In the genomic region with DNA sequence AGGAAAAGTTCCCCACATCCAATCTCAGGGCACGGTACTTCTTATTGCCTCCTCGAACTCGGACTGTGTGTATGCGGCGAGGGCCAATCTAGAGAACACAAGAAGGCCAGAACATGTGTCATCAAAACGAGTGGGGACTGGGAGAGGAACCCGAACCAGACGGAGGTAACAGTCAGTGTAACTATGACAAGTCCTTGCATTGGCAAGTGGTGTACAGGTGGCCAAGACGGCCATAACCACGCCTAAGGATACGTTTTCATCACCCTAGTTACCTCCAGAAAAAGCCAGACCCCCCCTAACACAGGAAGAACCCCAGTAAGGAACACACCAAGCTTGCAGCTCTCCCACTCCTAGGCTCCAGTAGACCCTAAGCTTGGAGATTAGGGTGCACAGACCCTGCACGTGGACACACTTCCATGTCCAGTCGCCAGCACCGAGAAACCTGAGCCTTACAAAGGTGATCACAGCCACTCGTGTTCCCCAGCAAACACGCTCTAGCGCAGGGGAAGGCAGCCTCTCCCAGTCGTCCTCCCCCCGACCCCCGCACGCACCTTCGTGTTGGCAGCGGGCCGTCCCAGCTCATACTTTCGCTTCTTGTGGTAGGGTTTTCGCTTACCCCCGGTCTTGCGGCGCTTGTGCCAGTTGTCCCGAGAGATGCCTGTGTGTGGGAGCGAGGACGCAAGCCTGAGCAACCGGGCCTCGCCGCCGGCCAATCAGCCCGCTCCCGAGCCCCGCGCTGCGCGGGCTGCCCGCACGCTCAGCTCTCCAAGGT, we compare ENCODE assay signal across 8 mouse cellular contexts. TPM values are rescaled to one million over a fixed set of nuclear protein-coding genes. Genes with fewer than 3 reads are reported as not detected.
DNase-seq lines count a peak whose midpoint lies in the region; ATAC-seq and TF ChIP-seq lines count a peak whose summit lies in the region.

No protein-coding gene starts in this region.

- H3K4me1 ChIP-seq in heart, embryonic 11.5 days (ENCODE audit: control insufficient read depth, insufficient read depth, low read length) = peaks cover 15% of the 10 kb centered on the region; the same call in 1 of the 2 replicates
- H3K4me1 ChIP-seq in E14TG2a.4 (replicated peaks; ENCODE audit: low read depth, low read length) = peaks cover 68% of the 10 kb centered on the region
- peaks cover 25% of the 10 kb centered on the region for H3K4me1 ChIP-seq in limb, embryonic 13.5 days
- no peaks in the 10 kb centered on the region for H3K4me1 ChIP-seq in olfactory bulb, adult 2 months (ENCODE audit: control insufficient read depth, insufficient read depth, low read length)

- H3K36me3 ChIP-seq in heart, embryonic 11.5 days (ENCODE audit: control insufficient read depth, insufficient read depth, low read length) = peaks cover 32% of the 10 kb centered on the region
- H3K36me3 ChIP-seq in E14TG2a.4 (ENCODE audit: insufficient read depth, low read length) = peaks cover 71% of the 10 kb centered on the region
- peaks cover 57% of the 10 kb centered on the region for H3K36me3 ChIP-seq in limb, embryonic 13.5 days

- no peaks in the 10 kb centered on the region for H3K27me3 ChIP-seq in heart, embryonic 11.5 days (ENCODE audit: control insufficient read depth, insufficient read depth, low read length)
- no peaks in the 10 kb centered on the region for H3K27me3 ChIP-seq in E14TG2a.4 (ENCODE audit: insufficient read depth, low read length)
- H3K27me3 ChIP-seq in limb, embryonic 13.5 days = no peaks in the 10 kb centered on the region

- 1% methylated on average over 44 of the region's 44 CpGs for WGBS in heart, embryonic 11.5 days (ENCODE audit: insufficient replicate concordance)
- 2% methylated on average over 44 of the region's 44 CpGs for WGBS in limb, embryonic 13.5 days
- under 1% methylated on average over 44 of the region's 44 CpGs for WGBS in olfactory bulb, adult 2 months

- no peak for TF ChIP-seq POLR2A in olfactory bulb, adult 2 months (IDR thresholded peaks at IDR 0.05; ENCODE audit: insufficient read depth, low read depth, low read length)

- intact Hi-C loops in heart, postnatal 14 days (cut with DNase I) = no loop called here

- no peak for DNase-seq in heart, postnatal 14 days
- DNase-seq in ovary, postnatal 10 days (ENCODE audit: low spot score) = no peak
- no peak for DNase-seq in cerebellum, postnatal 4 days (ENCODE audit: low spot score in 2 of 2)

- H3K4me3 ChIP-seq in heart, embryonic 11.5 days (ENCODE audit: low read depth, low read length) = peak overlapping the region; percentile 78
- H3K4me3 ChIP-seq in E14TG2a.4 (replicated peaks; ENCODE audit: low read length) = peak overlapping the region; percentile 94
- peak overlapping the region; percentile 76 for H3K4me3 ChIP-seq in limb, embryonic 13.5 days
- H3K4me3 ChIP-seq in olfactory bulb, adult 2 months (ENCODE audit: insufficient read depth, low read depth, low read length) = peak overlapping the region; percentile 59

- H3K4me2 ChIP-seq in heart, embryonic 11.5 days = peak overlapping the region; percentile 75
- peak overlapping the region; percentile 86 for H3K4me2 ChIP-seq in limb, embryonic 13.5 days (replicated peaks)

- peak overlapping the region; percentile 90 for H3K9ac ChIP-seq in heart, embryonic 11.5 days (ENCODE audit: low read depth, low read length)
- peak overlapping the region; percentile 99 for H3K9ac ChIP-seq in limb, embryonic 13.5 days

- no peak for TF ChIP-seq CTCF in E14TG2a.4 (conservative IDR thresholded peaks at IDR 0.05; ENCODE audit: low read length)
- no peak for TF ChIP-seq CTCF in olfactory bulb, adult 2 months (IDR thresholded peaks at IDR 0.05; ENCODE audit: insufficient read depth, low read depth, low read length)

- ATAC-seq in heart, embryonic 11.5 days (replicated peaks; ENCODE audit: insufficient number of reproducible peaks, low FRiP score, low TSS enrichment) = peak; percentile 9; the same call in 1 of the 2 replicates
- peak; percentile 25; the same call in 1 of the 2 replicates for ATAC-seq in erythroblast, adult 5-6 weeks (replicated peaks; ENCODE audit: low FRiP score, poor library complexity, severe bottlenecking)
- ATAC-seq in limb, embryonic 13.5 days (ENCODE audit: low FRiP score, low read depth) = peak; percentile 20

- H3K27ac ChIP-seq in heart, embryonic 11.5 days (ENCODE audit: low read depth, low read length) = peak overlapping the region; percentile 91
- H3K27ac ChIP-seq in limb, embryonic 13.5 days = peak overlapping the region; percentile 93
- peak overlapping the region; percentile 23; the same call in 1 of the 2 replicates for H3K27ac ChIP-seq in olfactory bulb, adult 2 months (ENCODE audit: insufficient read depth, low read depth, low read length)

- H3K9me3 ChIP-seq in heart, embryonic 11.5 days (replicated peaks; ENCODE audit: control insufficient read depth, low read length) = no peaks in the 10 kb centered on the region
- H3K9me3 ChIP-seq in E14TG2a.4 (ENCODE audit: low read length) = no peaks in the 10 kb centered on the region
- H3K9me3 ChIP-seq in limb, embryonic 13.5 days = no peaks in the 10 kb centered on the region

RNA-seq across cellular contexts. Expression of a gene that starts 0.8 kb away (rescaled TPM):
- polyA plus RNA-seq in heart, embryonic 11.5 days (2014; fragmentation: Nextera tagmentation; extraction: Ambion mirVana) = 764 and 894 TPM in 2 replicates
- total RNA-seq in heart, postnatal 14 days (2021) = 100 to 1,000 TPM; 590 to 604 TPM
- total RNA-seq in erythroblast, adult 5-6 weeks (2015; ENCODE audit: low replicate concordance) = 981 and 1,137 TPM in 2 replicates
- total RNA-seq in erythroblast, adult 5-6 weeks (2017; ENCODE audit: low replicate concordance) = 281 and 366 TPM in 2 replicates
- polyA plus RNA-seq in limb, embryonic 13.5 days (2015; fragmentation: Nextera tagmentation; extraction: Ambion mirVana) = 885 and 930 TPM in 2 replicates
- 1,906 TPM in 1 of 2 replicates, not detected in the other for polyA plus RNA-seq in olfactory bulb, adult 2 months (2012; ENCODE audit: insufficient read depth, insufficient read length, low replicate concordance, missing spikeins)

RNA-seq across cellular contexts. Expression of a gene that starts 21.4 kb away (rescaled TPM):
- polyA plus RNA-seq in heart, embryonic 11.5 days (2014; fragmentation: Nextera tagmentation; extraction: Ambion mirVana) = 0.99 and 1.3 TPM in 2 replicates
- 1 to 10 TPM; 1.8 to 3.1 TPM for total RNA-seq in heart, postnatal 14 days (2021)
- 0.42 TPM in 1 of 2 replicates, not detected in the other for total RNA-seq in erythroblast, adult 5-6 weeks (2015; ENCODE audit: low replicate concordance)
- total RNA-seq in erythroblast, adult 5-6 weeks (2017; ENCODE audit: low replicate concordance) = 1.7 TPM in 1 of 2 replicates, not detected in the other
- polyA plus RNA-seq in limb, embryonic 13.5 days (2015; fragmentation: Nextera tagmentation; extraction: Ambion mirVana) = 3.1 and 3.5 TPM in 2 replicates
- polyA plus RNA-seq in olfactory bulb, adult 2 months (2012; ENCODE audit: insufficient read depth, insufficient read length, low replicate concordance, missing spikeins) = not detected in 2 replicates

RNA-seq across cellular contexts. Expression of a gene that starts 27.2 kb away (rescaled TPM):
- polyA plus RNA-seq in heart, embryonic 11.5 days (2014; fragmentation: Nextera tagmentation; extraction: Ambion mirVana) = 45.5 and 47.8 TPM in 2 replicates
- 1 to 10 TPM; 1.7 to 3.4 TPM for total RNA-seq in heart, postnatal 14 days (2021)
- total RNA-seq in erythroblast, adult 5-6 weeks (2015; ENCODE audit: low replicate concordance) = 11.5 and 16.7 TPM in 2 replicates
- total RNA-seq in erythroblast, adult 5-6 weeks (2017; ENCODE audit: low replicate concordance) = 13.2 and 14.5 TPM in 2 replicates
- 71.4 and 72.6 TPM in 2 replicates for polyA plus RNA-seq in limb, embryonic 13.5 days (2015; fragmentation: Nextera tagmentation; extraction: Ambion mirVana)
- polyA plus RNA-seq in olfactory bulb, adult 2 months (2012; ENCODE audit: insufficient read depth, insufficient read length, low replicate concordance, missing spikeins) = not detected in 2 replicates

RNA-seq across cellular contexts. Expression of a gene that starts 28.6 kb away (rescaled TPM):
- not detected in 2 replicates for polyA plus RNA-seq in heart, embryonic 11.5 days (2014; fragmentation: Nextera tagmentation; extraction: Ambion mirVana)
- total RNA-seq in heart, postnatal 14 days (2021) = not detected
- not detected in 2 replicates for total RNA-seq in erythroblast, adult 5-6 weeks (2015; ENCODE audit: low replicate concordance)
- not detected in 2 replicates for total RNA-seq in erythroblast, adult 5-6 weeks (2017; ENCODE audit: low replicate concordance)
- polyA plus RNA-seq in limb, embryonic 13.5 days (2015; fragmentation: Nextera tagmentation; extraction: Ambion mirVana) = not detected in 2 replicates
- polyA plus RNA-seq in olfactory bulb, adult 2 months (2012; ENCODE audit: insufficient read depth, insufficient read length, low replicate concordance, missing spikeins) = not detected in 2 replicates

RNA-seq across cellular contexts. Expression of a gene that starts 29.7 kb away (rescaled TPM):
- polyA plus RNA-seq in heart, embryonic 11.5 days (2014; fragmentation: Nextera tagmentation; extraction: Ambion mirVana) = 2.2 and 4.0 TPM in 2 replicates
- total RNA-seq in heart, postnatal 14 days (2021) = 1 to 10 TPM; 3.3 to 5.5 TPM
- 1.0 and 3.1 TPM in 2 replicates for total RNA-seq in erythroblast, adult 5-6 weeks (2015; ENCODE audit: low replicate concordance)
- 0.68 and 1.3 TPM in 2 replicates for total RNA-seq in erythroblast, adult 5-6 weeks (2017; ENCODE audit: low replicate concordance)
- 5.1 and 5.2 TPM in 2 replicates for polyA plus RNA-seq in limb, embryonic 13.5 days (2015; fragmentation: Nextera tagmentation; extraction: Ambion mirVana)
- not detected in 2 replicates for polyA plus RNA-seq in olfactory bulb, adult 2 months (2012; ENCODE audit: insufficient read depth, insufficient read length, low replicate concordance, missing spikeins)

Comparison
In these comparisons a context has a peak if more than half of its experiments do, and no peak if none do; other contexts are left out.
1. H3K27ac ChIP-seq: peak in every context shown above with its lines; median percentile 93 in limb, embryonic 13.5 days; 91 in heart, embryonic 11.5 days; 23 in olfactory bulb, adult 2 months.